Mouse (Mus musculus) hindbrain, embryonic 15.5 days (tissue): Measurements from ENCODE around the gene Tns3. TPM values are rescaled to one million over a fixed set of nuclear protein-coding genes. Genes with fewer than 3 reads are reported as not detected.
"Not testable (repeated sequence)": the region's sequence is repeated elsewhere in the genome, so short reads cannot be mapped to it uniquely, and the experiment has no call there.

Experiments
- ATAC-seq: fragments of 200-750 bp; cut with Nextera tagmentation; 2 replicates; pipeline ENCODE4 v1.8.0; 2017; ENCODE audit warnings: low read depth, moderate number of reproducible peaks, moderate TSS enrichment; ENCODE audit not compliant: low FRiP score
- H3K27ac ChIP-seq: fragments of 300-500 bp; sonication (generic); replicated peaks from 2 replicates; pipeline ENCODE4 v1.5.1; 2015; ENCODE audit warnings: mild to moderate bottlenecking, inconsistent platforms
- H3K27me3 ChIP-seq: fragments of 300-500 bp; sonication (generic); 2 replicates; pipeline ENCODE4 v1.6.1; 2015; ENCODE audit warnings: control low read depth, inconsistent platforms
- H3K36me3 ChIP-seq: fragments of 300-500 bp; sonication (generic); 2 replicates; pipeline ENCODE4 v1.6.1; 2015; ENCODE audit warnings: control low read depth, inconsistent platforms
- H3K4me1 ChIP-seq: fragments of 300-500 bp; sonication (generic); replicated peaks from 2 replicates; pipeline ENCODE4 v1.6.1; 2015; ENCODE audit warnings: control low read depth, inconsistent platforms
- H3K4me2 ChIP-seq: fragments of 300-500 bp; sonication (generic); 2 replicates; pipeline ENCODE4 v1.6.1; 2015; ENCODE audit warnings: moderate library complexity, mild to moderate bottlenecking, inconsistent platforms
- H3K4me3 ChIP-seq: fragments of 300-500 bp; sonication (generic); 2 replicates; pipeline ENCODE4 v1.5.1; 2015; ENCODE audit warnings: mild to moderate bottlenecking, inconsistent platforms
- H3K9ac ChIP-seq: fragments of 300-500 bp; sonication (generic); 2 replicates; pipeline ENCODE4 v1.6.1; 2015; ENCODE audit warnings: inconsistent platforms
- H3K9me3 ChIP-seq: fragments of 300-500 bp; sonication (generic); 2 replicates; pipeline ENCODE4 v1.6.1; 2016; ENCODE audit warnings: control low read depth, inconsistent platforms
- WGBS: fragments of 180-500 bp; shearing (Covaris S2); methylation state at CpG from one replicate; pipeline ENCODE4 v1.1.7; 2015; 5-methylcytosine and 5-hydroxymethylcytosine counted together
- polyA plus RNA-seq: library from polyadenylated mRNA; unstranded; fragments of >200 nt; fragmentation: Nextera tagmentation; extraction: Ambion mirVana; gene quantifications from 2 replicates; pipeline ENCODE4 v1.2.1, GENCODE M21; 2015

Gene Tns3
- polyA plus RNA-seq, 1 experiment from 2014 or later, result 7.4 TPM

DNA sequence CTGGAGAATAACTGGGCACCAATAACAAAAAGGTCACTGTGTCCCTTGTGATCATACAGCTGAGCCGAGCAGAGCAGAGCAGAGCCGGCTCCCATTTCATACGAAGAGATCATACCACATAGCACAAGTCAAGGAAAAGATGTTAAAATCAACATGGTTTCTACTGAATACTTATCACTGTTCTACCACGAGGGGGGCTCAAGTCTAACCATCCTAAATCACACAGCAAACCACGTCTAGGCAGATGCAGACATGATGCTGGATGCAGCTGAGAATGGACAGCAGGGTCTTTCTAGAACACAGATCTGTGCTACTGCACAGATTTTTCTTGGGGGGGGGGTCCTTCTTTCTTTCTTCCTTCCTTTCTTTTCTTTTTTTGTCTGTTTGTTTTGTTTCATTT, 112.6 kb downstream of the Tns3 start:
- ATAC-seq, result no peak
- H3K27ac ChIP-seq, result no peak overlapping the region
- H3K4me1 ChIP-seq, result 0 out of 2 replicates have a peak, but pooled peaks cover 2% of the 10 kb centered on the region
- WGBS, result 91% methylated on average over 5 of the region's 5 CpGs
- no peak overlapping the region for H3K4me2 ChIP-seq
- no peaks in the 10 kb centered on the region for H3K27me3 ChIP-seq
- no peaks in the 10 kb centered on the region for H3K9me3 ChIP-seq
- H3K36me3 ChIP-seq, result no peaks in the 10 kb centered on the region
- H3K4me3 ChIP-seq, result no peak overlapping the region
- no peak overlapping the region for H3K9ac ChIP-seq

DNA sequence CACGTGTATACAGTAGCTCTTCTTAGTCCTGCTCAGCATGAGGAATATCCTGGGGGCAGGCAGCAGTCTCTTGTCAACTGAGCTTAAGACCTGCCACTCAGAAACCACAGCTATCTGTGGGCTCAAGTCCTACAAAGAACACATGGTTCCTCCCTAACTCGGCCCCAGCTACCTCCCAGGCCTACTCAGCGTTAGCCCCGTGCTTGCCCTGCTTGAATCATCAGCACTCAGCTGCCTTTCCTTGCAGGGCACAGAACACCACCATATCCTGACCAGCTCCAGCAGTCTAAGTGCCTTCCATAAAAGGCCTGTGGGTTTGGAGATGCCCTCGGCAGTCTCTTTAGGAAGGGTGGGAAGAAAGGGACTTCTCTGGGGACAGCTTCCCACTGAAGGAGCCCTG, 116.7 kb downstream of the Tns3 start:
- no peak overlapping the region for H3K27ac ChIP-seq
- no peaks in the 10 kb centered on the region for H3K4me1 ChIP-seq
- no peaks in the 10 kb centered on the region for H3K9me3 ChIP-seq
- ATAC-seq, result no peak
- H3K4me3 ChIP-seq, result no peak overlapping the region
- no peak overlapping the region for H3K4me2 ChIP-seq
- 73% methylated on average over 5 of the region's 5 CpGs for WGBS
- H3K9ac ChIP-seq, result no peak overlapping the region
- H3K36me3 ChIP-seq, result no peaks in the 10 kb centered on the region
- H3K27me3 ChIP-seq, result no peaks in the 10 kb centered on the region

DNA sequence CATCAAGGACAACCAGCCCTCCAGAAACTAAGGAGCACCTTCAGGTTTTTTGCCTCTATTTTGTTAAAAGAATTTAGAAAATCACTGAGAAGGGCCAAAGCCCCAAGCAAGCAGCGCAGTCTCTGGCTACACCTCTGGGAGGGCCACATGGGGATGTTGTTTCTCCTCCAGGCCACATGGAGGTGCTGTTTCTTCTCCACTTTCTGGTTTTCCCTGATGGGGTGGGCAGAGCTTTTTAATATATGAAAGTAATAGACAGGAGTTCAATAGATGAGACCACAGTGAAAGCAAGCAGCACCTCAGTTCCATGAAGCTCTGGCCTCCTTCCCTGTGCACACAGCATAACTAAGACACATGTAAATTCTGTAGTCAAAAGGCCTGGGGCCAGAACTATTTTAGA, 118.5 kb downstream of the Tns3 start:
- H3K4me2 ChIP-seq, result no peak overlapping the region
- no peaks in the 10 kb centered on the region for H3K36me3 ChIP-seq
- 93% methylated on average over 1 of the region's 1 CpGs for WGBS
- H3K9me3 ChIP-seq, result no peaks in the 10 kb centered on the region
- H3K27ac ChIP-seq, result no peak overlapping the region
- no peaks in the 10 kb centered on the region for H3K27me3 ChIP-seq
- H3K4me1 ChIP-seq, result no peaks in the 10 kb centered on the region; the same call in 1 of the 2 replicates
- no peak overlapping the region for H3K9ac ChIP-seq
- H3K4me3 ChIP-seq, result no peak overlapping the region
- ATAC-seq, result no peak

DNA sequence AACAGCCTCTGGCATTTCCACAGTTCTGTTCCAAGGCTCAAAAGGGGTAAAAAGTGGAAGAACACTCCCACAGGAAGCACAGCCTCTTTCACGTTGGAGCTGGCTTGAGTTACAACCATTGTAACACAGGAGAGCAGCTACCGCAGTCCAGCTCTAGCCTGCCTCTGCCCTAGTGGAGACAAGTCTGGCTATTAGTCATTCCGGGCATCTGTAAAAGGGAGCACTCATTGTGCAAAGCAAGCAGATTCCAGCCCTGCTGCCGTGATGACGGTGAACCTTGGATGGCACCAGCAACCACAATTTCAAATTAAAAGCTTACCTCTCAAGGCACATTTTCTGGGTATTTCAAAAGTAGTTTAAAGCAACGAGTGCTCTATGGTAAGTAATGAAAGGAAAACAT, 120.0 kb downstream of the Tns3 start:
- Histone ChIP-seq H3K27me3 (no peaks in the 10 kb centered on the region), H3K9me3 (no peaks in the 10 kb centered on the region), H3K36me3 (no peaks in the 10 kb centered on the region), H3K4me2 (no peak overlapping the region), H3K4me3 (no peak overlapping the region), H3K4me1 (no peaks in the 10 kb centered on the region; the same call in 1 of the 2 replicates), H3K27ac (no peak overlapping the region), H3K9ac (no peak overlapping the region)
- ATAC-seq, result peak; percentile 57; the same call in 1 of the 2 replicates
- 36% methylated on average over 6 of the region's 6 CpGs for WGBS

DNA sequence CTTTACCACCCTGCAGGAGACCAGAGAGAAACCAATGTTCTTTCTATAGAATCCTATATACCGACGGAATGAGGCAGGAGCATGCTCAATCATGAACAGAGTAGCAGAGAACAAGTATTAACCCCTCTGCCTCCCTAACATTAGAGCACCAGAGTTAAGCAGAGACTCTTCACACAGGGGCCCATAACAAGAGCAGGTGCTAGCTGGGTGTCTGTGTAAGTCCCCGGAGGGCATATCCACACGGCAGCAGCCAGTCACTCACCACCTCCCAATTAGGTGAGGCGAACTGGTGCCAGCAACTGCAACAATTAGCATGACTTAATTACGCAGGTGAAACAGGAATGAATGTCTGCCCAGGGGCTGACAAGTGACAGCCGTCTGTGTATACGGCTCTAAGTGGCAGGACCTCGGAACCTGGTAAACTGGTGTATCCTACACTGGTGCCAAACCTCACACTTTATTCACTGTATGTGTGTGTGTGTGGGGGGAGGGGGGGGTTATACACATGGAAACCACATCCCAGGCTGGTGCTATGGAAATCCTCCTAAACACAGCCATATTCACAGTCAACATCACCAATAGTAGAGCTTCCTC, 123.0 kb downstream of the Tns3 start:
- 0 out of 2 replicates have a peak, but pooled peaks have one; percentile 35 for ATAC-seq
- no peak overlapping the region for H3K27ac ChIP-seq
- 68% methylated on average over 9 of the region's 9 CpGs for WGBS

DNA sequence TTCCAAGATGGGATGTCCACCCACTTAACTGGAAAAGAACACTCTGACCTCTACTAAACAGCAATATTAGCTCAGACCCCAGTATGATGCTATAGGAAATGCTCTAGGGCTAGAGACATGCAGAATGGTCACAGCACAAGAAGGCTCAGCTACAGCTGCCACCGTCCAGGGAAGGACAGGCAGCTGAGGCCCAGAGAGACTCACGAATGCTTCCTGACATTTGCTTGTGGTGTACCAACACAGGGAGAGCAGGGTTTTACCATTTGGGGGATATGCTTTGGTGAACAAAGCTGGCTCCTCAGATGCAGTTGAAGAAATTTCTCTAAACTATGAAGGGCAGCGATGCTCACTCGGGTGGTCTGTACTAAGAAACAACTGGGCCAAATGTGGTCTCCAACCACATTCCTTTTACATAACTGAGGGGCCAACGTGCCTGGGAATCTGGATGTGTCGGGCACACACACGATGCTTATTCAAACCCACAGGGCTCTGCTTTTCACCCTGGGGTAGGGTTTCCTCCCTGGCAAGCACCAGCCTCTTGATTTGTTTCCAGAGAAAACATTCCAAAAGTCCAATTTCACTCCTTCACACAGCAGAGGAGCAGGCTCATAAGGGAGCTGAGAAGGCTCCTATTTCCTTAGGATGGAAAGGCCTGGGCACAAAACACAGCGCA, 124.6 kb downstream of the Tns3 start:
- Histone ChIP-seq H3K4me1 (no peaks in the 10 kb centered on the region; the same call in 1 of the 2 replicates), H3K9ac (no peak overlapping the region), H3K9me3 (no peaks in the 10 kb centered on the region), H3K27me3 (no peaks in the 10 kb centered on the region), H3K36me3 (no peaks in the 10 kb centered on the region), H3K27ac (no peak overlapping the region), H3K4me2 (no peak overlapping the region), H3K4me3 (no peak overlapping the region)
- ATAC-seq, result no peak
- 67% methylated on average over 8 of the region's 8 CpGs for WGBS

More for the DNA sequence above, 123.0 kb downstream of the Tns3 start:
- Histone ChIP-seq H3K36me3 (no peaks in the 10 kb centered on the region), H3K9me3 (no peaks in the 10 kb centered on the region), H3K4me3 (no peak overlapping the region), H3K9ac (no peak overlapping the region), H3K4me2 (no peak overlapping the region), H3K4me1 (no peaks in the 10 kb centered on the region; the same call in 1 of the 2 replicates), H3K27me3 (no peaks in the 10 kb centered on the region)

DNA sequence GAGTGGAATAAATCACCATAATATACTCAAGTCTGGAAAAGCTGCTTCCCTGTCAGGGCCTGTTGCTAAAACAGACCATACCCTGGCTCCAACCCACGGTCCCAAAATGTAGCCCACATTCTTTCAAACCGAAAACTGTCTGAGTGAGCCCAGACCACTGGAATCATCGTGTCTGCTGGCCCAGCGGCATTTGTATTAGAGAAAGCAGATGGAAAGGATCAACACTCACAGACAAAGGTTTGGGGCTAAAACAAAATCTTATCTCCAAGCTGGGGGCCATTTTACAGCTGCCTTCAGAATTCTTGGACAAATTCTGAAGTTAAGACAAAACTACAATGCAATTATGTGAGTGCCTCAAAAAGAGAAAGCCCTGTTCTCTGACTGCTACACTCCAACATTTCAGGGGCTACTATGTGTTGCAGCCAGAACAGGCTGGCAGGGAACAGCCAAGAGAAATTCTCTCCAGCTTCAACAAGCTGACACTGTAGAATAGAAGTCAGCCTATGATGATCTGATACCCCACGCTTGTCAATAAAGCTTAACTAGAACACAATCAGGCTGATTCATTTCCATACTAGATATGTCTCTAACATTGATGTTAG, 127.2 kb downstream of the Tns3 start:
- Histone ChIP-seq H3K9ac (no peak overlapping the region), H3K4me2 (no peak overlapping the region), H3K27me3 (no peaks in the 10 kb centered on the region), H3K4me3 (no peak overlapping the region), H3K9me3 (no peaks in the 10 kb centered on the region), H3K27ac (no peak overlapping the region), H3K4me1 (peaks cover 3% of the 10 kb centered on the region), H3K36me3 (no peaks in the 10 kb centered on the region)
- 83% methylated on average over 5 of the region's 5 CpGs for WGBS
- ATAC-seq, result no peak

DNA sequence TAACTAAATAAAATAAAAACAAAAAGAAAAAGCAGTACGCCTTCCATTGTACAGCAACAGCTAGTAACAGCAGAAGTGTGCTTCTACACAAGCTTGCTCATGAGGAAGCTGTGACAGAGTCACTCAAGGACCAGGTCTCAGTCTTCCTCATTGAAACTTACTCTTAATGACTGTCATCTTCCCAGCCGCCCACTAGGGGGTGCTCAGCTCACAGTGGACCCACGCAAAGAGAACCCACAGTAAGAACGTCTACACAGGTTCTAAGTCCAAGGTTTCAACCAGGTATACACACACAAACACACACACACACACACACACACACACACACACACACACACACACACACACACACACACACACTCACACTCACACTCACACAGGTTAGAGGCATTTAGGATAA, 129.4 kb downstream of the Tns3 start:
- 26% methylated on average over 4 of the region's 4 CpGs for WGBS
- peak; percentile 68 for ATAC-seq
- H3K4me1 ChIP-seq, result peaks cover 7% of the 10 kb centered on the region

DNA sequence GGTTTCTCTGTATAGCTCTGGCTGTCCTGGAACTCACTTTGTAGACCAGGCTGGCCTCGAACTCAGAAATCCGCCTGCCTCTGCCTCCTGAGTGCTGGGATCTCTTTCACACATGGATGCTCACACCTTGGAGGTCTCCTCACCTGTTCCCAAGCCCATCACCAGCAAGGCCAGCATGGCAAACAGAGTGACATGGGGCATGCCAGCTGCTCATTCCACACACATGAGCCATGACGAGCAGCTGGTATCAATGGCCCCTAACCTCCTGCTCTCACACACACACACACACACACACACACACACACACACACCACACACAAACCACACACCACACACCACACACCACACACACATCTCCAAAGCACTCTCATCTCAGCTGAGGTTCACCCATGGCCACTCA, 131.6 kb downstream of the Tns3 start:
- not testable (repeated sequence) for H3K36me3 ChIP-seq, H3K27ac ChIP-seq, H3K4me3 ChIP-seq, H3K4me2 ChIP-seq, ATAC-seq, H3K27me3 ChIP-seq, H3K9me3 ChIP-seq, H3K4me1 ChIP-seq, H3K9ac ChIP-seq
- WGBS, result 92% methylated on average over 3 of the region's 3 CpGs

More for the DNA sequence above, 129.4 kb downstream of the Tns3 start:
- H3K9ac ChIP-seq, result no peak overlapping the region
- H3K36me3 ChIP-seq, result no peaks in the 10 kb centered on the region
- no peak overlapping the region for H3K4me2 ChIP-seq
- no peaks in the 10 kb centered on the region for H3K9me3 ChIP-seq
- H3K27ac ChIP-seq, result no peak overlapping the region
- H3K4me3 ChIP-seq, result no peak overlapping the region
- no peaks in the 10 kb centered on the region for H3K27me3 ChIP-seq

DNA sequence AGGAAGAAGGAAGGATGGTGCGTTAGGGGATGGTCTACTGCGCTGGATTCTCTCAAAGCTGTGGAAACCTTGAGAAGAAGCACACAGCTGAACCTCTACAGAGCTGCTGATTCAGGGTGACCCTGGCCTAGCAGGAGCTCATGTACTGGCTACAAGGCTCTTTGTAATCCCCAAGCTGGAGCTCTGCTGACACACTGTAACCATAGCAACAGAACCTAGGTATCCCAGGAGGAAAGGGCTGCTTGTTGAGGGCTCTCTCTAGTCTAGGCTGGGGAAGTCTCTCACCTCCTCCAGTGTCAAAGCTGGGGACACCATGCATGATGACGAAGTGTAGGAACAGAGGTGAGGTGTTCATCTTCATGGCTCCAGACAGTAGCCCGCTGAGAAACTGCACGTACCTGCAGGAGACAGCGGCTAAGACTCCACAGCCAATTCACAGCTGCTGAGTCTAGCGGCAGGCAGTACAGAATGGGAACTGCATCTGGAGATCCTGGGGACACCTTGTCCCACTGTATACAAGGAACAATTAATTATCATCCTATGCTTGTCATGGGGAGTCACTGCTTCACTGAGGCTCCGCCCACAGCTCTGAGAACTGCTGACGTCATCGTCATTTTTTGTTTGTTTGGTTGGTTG, 132.1 kb downstream of the Tns3 start:
- Histone ChIP-seq H3K9me3 (no peaks in the 10 kb centered on the region), H3K36me3 (no peaks in the 10 kb centered on the region), H3K27ac (no peak overlapping the region), H3K27me3 (no peaks in the 10 kb centered on the region), H3K4me1 (peaks cover 7% of the 10 kb centered on the region), H3K9ac (no peak overlapping the region), H3K4me3 (no peak overlapping the region), H3K4me2 (no peak overlapping the region)
- peak; percentile 80 for ATAC-seq
- WGBS, result 81% methylated on average over 10 of the region's 10 CpGs

DNA sequence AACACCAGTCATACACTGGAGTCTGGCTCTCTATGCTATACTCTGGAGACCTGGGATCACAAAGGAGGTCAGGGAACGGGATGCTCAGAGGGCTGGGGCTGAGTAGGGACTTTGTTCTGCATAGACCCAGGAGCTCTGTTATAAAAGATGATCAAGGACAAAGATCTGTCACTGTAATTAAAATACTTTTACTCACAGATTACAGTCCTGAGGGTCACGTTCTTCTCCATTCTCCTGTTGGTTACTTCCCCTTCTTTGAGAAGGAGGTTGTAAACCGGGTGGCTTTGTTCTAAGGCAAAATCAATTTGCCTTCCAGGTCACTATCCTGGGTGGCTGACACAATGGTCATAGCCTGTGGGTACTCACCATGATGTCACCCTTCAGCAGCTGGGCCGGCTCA, 133.8 kb downstream of the Tns3 start:
- Histone ChIP-seq H3K27ac (no peak overlapping the region), H3K4me2 (no peak overlapping the region), H3K36me3 (no peaks in the 10 kb centered on the region), H3K9ac (no peak overlapping the region), H3K9me3 (no peaks in the 10 kb centered on the region), H3K27me3 (no peaks in the 10 kb centered on the region), H3K4me3 (no peak overlapping the region), H3K4me1 (peaks cover 7% of the 10 kb centered on the region)
- ATAC-seq, result no peak
- WGBS, result 41% methylated on average over 4 of the region's 4 CpGs

DNA sequence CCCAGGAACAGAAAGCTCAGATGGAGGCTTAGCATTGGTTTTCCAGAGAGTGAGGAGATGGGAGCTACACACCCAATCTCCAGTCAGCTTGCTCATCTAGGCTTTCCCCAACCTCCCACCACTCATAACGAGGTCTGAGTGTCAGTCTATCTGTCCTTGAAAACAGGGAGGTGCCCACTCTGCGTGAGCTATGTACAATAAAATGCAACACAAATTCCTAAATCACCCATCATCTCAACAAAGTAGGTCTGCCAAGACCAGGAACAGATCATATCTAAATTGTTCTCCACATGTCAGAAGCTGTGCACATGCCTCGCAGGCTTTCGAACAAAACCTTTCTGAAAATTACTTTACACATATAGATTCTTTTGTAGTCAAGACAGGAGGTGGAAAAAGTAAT, 134.3 kb downstream of the Tns3 start:
- no peak overlapping the region for H3K27ac ChIP-seq
- ATAC-seq, result no peak
- no peaks in the 10 kb centered on the region for H3K27me3 ChIP-seq
- no peak overlapping the region for H3K4me3 ChIP-seq
- H3K9me3 ChIP-seq, result no peaks in the 10 kb centered on the region
- H3K4me1 ChIP-seq, result peaks cover 7% of the 10 kb centered on the region
- 90% methylated on average over 4 of the region's 4 CpGs for WGBS
- H3K36me3 ChIP-seq, result no peaks in the 10 kb centered on the region
- H3K9ac ChIP-seq, result no peak overlapping the region
- no peak overlapping the region for H3K4me2 ChIP-seq
